Mouse (Mus musculus) stomach, postnatal 0 days (tissue): ENCODE data around the gene Gm30191.

Experiments used
- CTCF ChIP-seq: IDR thresholded peaks from 2 replicates; pipeline ENCODE4 v1.5.1; 2016; ENCODE audit warnings: antibody characterized with exemption, low read depth, mild to moderate bottlenecking, moderate library complexity
- EP300 ChIP-seq: optimal IDR thresholded peaks from 2 replicates; pipeline ENCODE3; 2016; ENCODE audit warnings: antibody characterized with exemption

- TF ChIP-seq CTCF (no peak), EP300 (no peak)
Measured at GRCm38 (mm10) chr4:134286226-134287167, 39.8 kb downstream of the Gm30191 start.
